Mouse (Mus musculus) stomach, postnatal 0 days (tissue): ENCODE measurements around the gene Cenpo. TPM values are rescaled to one million over a fixed set of nuclear protein-coding genes. Genes with fewer than 3 reads are reported as not detected.
"Not testable (repeated sequence)": the region's sequence is repeated elsewhere in the genome, so short reads cannot be mapped to it uniquely, and the experiment has no call there.

Experiments
- ATAC-seq: fragments of 200-750 bp; cut with Nextera tagmentation; 2 replicates; pipeline ENCODE4 v1.8.0; 2017; ENCODE audit not compliant: low FRiP score, low TSS enrichment
- DNase-seq: peaks from one replicate; pipeline ENCODE4 v3.0.0-alpha.2; 2016; ENCODE audit warnings: low spot score
- H3K27ac ChIP-seq: fragments of 300-500 bp; sonication (generic); replicated peaks from 2 replicates; pipeline ENCODE4 v1.5.1; 2014; ENCODE audit warnings: mild to moderate bottlenecking, control low read depth
- H3K27me3 ChIP-seq: fragments of 300-500 bp; sonication (generic); 2 replicates; pipeline ENCODE4 v1.6.1; 2014; ENCODE audit warnings: low read length; ENCODE audit not compliant: control insufficient read depth, insufficient read depth
- H3K36me3 ChIP-seq: fragments of 300-500 bp; sonication (generic); 2 replicates; pipeline ENCODE4 v1.6.1; 2014; ENCODE audit warnings: low read length, mixed read lengths; ENCODE audit not compliant: control insufficient read depth, insufficient read depth
- H3K4me1 ChIP-seq: fragments of 300-500 bp; sonication (generic); replicated peaks from 2 replicates; pipeline ENCODE4 v1.6.1; 2014; ENCODE audit warnings: antibody characterized with exemption; ENCODE audit not compliant: control insufficient read depth, insufficient read depth
- H3K4me2 ChIP-seq: fragments of 300-500 bp; sonication (generic); replicated peaks from 2 replicates; pipeline ENCODE4 v1.6.1; 2014; ENCODE audit warnings: low read depth, mild to moderate bottlenecking, control low read depth, moderate library complexity
- H3K4me3 ChIP-seq: fragments of 300-500 bp; sonication (generic); 2 replicates; pipeline ENCODE4 v1.5.1; 2014; ENCODE audit warnings: low read depth, low read length, control low read depth
- H3K9ac ChIP-seq: fragments of 300-500 bp; sonication (generic); 2 replicates; pipeline ENCODE4 v1.6.1; 2014; ENCODE audit warnings: mild to moderate bottlenecking, low read length, control low read depth, mixed read lengths
- H3K9me3 ChIP-seq: fragments of 300-500 bp; sonication (generic); 2 replicates; pipeline ENCODE4 v1.6.1; 2016; ENCODE audit warnings: low read length; ENCODE audit not compliant: control insufficient read depth
- CTCF ChIP-seq: IDR thresholded peaks from 2 replicates; pipeline ENCODE4 v1.5.1; 2016; ENCODE audit warnings: antibody characterized with exemption, low read depth, mild to moderate bottlenecking, moderate library complexity
- EP300 ChIP-seq: optimal IDR thresholded peaks from 2 replicates; pipeline ENCODE3; 2016; ENCODE audit warnings: antibody characterized with exemption
- WGBS: fragments of 180-500 bp; shearing (Covaris S2); extraction: QIAGEN DNeasy Blood & Tissue Kit; methylation state at CpG from one replicate; pipeline ENCODE4 v1.1.7; 2014; 5-methylcytosine and 5-hydroxymethylcytosine counted together
- polyA plus RNA-seq: library from polyadenylated mRNA; unstranded; fragments of >200 nt; fragmentation: Nextera tagmentation; extraction: Ambion mirVana; gene quantifications from 2 replicates; pipeline ENCODE4 v1.2.1, GENCODE M21; 2015

Gene Cenpo
- polyA plus RNA-seq, 1 experiment from 2014 or later: 4.7 TPM

DNA sequence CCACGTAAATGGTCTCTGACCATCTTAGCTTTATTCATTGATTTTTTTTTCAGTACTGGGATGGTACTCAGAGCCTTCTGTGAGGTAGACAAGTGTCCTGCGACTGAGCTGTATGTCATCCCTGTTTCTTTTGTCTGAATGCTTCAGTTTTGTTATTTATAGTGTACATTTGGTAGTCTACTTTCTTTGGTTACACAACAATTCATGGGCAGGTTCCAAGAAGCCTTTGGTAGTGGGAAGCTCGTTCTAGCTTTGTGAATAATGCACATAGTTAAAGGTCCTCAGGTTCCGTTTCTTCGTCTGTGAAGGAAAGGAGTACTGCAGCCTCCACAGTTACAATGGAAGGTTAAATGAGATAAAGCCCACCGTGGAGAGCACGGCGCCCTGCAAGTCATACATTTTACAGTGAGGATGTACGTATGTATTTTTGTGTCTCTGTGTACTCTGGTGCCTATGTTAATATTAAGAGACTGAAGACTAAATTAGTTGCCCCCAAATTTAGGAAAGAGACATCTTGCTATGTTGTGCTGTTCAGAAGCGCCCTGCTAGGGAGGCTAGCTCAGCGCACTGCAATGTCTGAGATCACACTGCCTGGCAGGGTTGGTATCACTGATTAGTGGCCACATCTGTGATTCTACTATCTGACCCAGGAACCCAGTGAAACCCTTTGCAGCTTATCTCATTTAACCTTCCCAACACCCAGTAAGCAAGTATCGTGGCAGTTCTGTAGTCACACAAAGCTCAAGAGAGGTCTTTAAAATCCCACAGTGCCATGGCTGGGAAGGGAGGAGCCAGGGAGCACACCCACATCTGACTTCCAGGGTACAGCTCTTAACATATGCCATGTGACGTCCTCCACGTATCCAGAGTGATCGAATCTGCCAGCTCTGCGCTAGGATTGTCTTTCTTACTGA lies 18.9 kb upstream of the Cenpo start:
- no peak for DNase-seq
- TF ChIP-seq CTCF (no peak), EP300 (no peak)

DNA sequence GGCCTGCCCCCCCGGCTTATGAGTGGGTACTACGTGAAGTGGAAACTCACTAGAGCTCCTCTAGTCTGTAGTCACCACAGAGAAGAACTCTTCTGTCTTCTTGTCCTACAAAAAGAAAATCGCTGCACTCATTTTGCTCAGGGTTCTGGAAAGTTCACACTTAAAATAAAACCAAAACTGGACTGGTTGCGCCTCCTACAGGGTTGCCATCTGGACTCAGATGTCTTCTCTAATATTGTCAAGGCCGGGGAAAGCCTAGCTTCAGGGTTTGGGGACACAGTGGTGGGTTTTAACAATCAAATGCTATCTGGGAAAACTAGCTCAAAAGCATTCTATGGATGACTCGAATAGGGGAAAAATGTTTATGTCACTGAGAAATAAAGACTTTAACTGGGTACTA lies 15.7 kb upstream of the Cenpo start:
- no peaks in the 10 kb centered on the region for H3K27me3 ChIP-seq
- H3K9ac ChIP-seq: no peak overlapping the region
- no peaks in the 10 kb centered on the region for H3K9me3 ChIP-seq
- no peak overlapping the region for H3K4me2 ChIP-seq
- no peaks in the 10 kb centered on the region for H3K4me1 ChIP-seq
- H3K27ac ChIP-seq: no peak overlapping the region
- 0 out of 2 replicates have a peak, but pooled peaks cover 2% of the 10 kb centered on the region for H3K36me3 ChIP-seq
- TF ChIP-seq CTCF: no peak
- TF ChIP-seq EP300: no peak
- no peak overlapping the region for H3K4me3 ChIP-seq
- 74% methylated on average over 6 of the region's 6 CpGs for WGBS
- no peak for ATAC-seq
- DNase-seq: no peak

More for the DNA sequence above, 18.9 kb upstream of the Cenpo start:
- Histone ChIP-seq H3K4me2 (no peak overlapping the region), H3K27me3 (no peaks in the 10 kb centered on the region), H3K9me3 (no peaks in the 10 kb centered on the region), H3K36me3 (0 out of 2 replicates have a peak, but pooled peaks cover 2% of the 10 kb centered on the region), H3K4me3 (no peak overlapping the region), H3K27ac (no peak overlapping the region), H3K9ac (no peak overlapping the region), H3K4me1 (no peaks in the 10 kb centered on the region)
- ATAC-seq: no peak
- 77% methylated on average over 16 of the region's 16 CpGs for WGBS

DNA sequence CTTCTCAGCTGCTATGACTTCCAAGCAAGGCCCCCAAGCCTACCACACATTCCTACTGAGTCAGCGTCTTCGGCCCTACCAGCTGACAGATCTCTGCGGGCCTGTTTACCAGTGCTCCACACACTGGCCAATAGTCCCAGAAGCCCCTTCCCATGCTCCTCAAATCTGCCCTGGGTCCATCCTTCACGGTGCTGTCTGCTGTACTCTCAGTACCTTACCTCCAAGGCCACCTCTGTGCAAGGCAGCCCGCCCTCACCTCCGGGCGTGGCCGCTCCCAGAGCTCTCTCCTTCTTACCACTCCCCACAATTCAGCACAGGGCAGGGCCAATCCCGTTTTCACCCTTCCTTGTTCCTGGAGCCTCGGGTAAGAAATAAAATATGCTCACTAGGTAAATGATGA lies 11.6 kb upstream of the Cenpo start:
- DNase-seq (peak; percentile 22), ATAC-seq (no peak)
- TF ChIP-seq EP300 (no peak), CTCF (no peak)
- Histone ChIP-seq H3K4me2 (no peak overlapping the region), H3K4me3 (no peak overlapping the region), H3K27me3 (no peaks in the 10 kb centered on the region), H3K4me1 (no peaks in the 10 kb centered on the region), H3K9me3 (no peaks in the 10 kb centered on the region), H3K9ac (no peak overlapping the region), H3K27ac (no peak overlapping the region), H3K36me3 (0 out of 2 replicates have a peak, but pooled peaks cover under 1% of the 10 kb centered on the region)
- 63% methylated on average over 10 of the region's 10 CpGs for WGBS

DNA sequence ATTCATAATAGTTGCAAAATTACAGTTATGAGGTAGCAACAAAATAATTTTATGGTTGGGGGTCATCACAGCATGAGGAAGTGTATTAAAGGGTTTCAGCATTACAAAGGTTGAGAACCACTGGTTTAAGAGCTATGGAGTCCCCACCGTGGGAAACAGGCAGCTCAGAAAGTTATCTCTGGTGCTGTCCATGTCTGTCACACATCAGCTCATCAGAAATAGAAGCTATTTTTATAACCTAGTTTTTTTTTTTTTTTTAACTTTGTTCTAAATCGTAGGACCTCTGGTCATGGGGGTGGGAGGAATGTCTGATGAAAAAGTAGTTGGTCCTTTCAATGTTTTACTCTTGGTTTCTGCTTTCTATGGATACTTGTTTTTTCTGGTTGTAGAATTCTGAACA lies 9.7 kb upstream of the Cenpo start:
- no peak overlapping the region for H3K4me3 ChIP-seq
- H3K9ac ChIP-seq: no peak overlapping the region
- H3K4me2 ChIP-seq: no peak overlapping the region
- no peaks in the 10 kb centered on the region for H3K9me3 ChIP-seq
- no peak overlapping the region for H3K27ac ChIP-seq
- no peak for DNase-seq
- H3K27me3 ChIP-seq: no peaks in the 10 kb centered on the region
- no peaks in the 10 kb centered on the region for H3K36me3 ChIP-seq
- 85% methylated on average over 2 of the region's 2 CpGs for WGBS
- no peak for ATAC-seq
- TF ChIP-seq EP300: no peak
- no peak for TF ChIP-seq CTCF
- H3K4me1 ChIP-seq: no peaks in the 10 kb centered on the region

DNA sequence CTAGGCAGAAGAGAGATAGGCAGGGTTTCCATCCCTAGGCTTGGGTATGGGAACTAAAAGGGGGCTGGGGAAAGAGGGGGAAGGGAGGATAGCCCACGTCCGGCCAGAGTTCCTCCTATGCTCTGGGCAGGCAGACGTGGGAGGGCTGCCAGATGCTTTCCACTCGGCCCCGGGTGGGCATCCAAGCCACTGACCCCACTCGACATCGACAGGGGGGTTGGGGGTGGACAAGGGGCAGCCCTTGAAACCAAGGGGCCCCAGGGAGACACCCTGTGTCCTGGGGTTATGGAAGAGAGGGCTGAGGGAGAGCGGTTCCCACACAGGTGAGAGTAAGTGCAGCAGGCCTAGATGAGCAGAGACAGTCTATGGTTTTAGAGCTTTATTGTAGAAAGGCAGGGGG lies 6.2 kb upstream of the Cenpo start:
- not testable (repeated sequence) for DNase-seq, H3K27me3 ChIP-seq, H3K4me2 ChIP-seq, H3K9ac ChIP-seq, ATAC-seq, H3K27ac ChIP-seq, H3K36me3 ChIP-seq, H3K4me3 ChIP-seq, H3K4me1 ChIP-seq, H3K9me3 ChIP-seq
- 75% methylated on average over 8 of the region's 8 CpGs for WGBS

DNA sequence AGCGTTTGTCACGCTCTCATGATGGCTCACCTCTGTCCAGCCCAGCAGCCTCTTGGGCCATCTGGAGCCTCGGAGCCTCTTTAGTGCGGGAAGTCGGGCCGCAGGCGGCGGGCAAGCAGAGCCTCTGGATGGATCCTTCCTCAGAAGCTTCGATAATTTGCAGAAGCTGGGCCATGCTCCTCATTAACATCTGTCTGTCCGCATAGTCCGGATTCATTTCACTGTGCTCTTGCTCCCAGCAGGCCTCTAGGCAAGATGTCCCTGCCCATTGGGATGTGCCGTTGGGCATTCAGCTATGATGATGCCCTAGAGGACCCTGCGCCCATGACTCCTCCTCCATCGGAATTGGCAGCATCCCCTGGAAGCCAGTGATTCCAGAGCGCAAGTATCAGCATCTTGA lies 3.4 kb upstream of the Cenpo start:
- Histone ChIP-seq H3K4me2 (no peak overlapping the region), H3K4me3 (no peak overlapping the region), H3K36me3 (no peaks in the 10 kb centered on the region), H3K9me3 (no peaks in the 10 kb centered on the region), H3K9ac (no peak overlapping the region), H3K27ac (no peak overlapping the region), H3K4me1 (no peaks in the 10 kb centered on the region), H3K27me3 (no peaks in the 10 kb centered on the region)
- TF ChIP-seq CTCF: no peak
- TF ChIP-seq EP300: no peak
- no peak for DNase-seq
- no peak for ATAC-seq
- 97% methylated on average over 15 of the region's 15 CpGs for WGBS
